Mouse (Mus musculus) heart, postnatal 36 days (tissue): ENCODE results near the gene Zfp629. TPM values are rescaled to one million over a fixed set of nuclear protein-coding genes. Genes with fewer than 3 reads are reported as not detected.

Experiments
- DNase-seq, 2 experiments: peaks; one replicate each; pipeline ENCODE4 v3.0.0; 2021 to 2022
- intact Hi-C: fragments of 180-260 bp; cut with DNase I; formaldehyde crosslinking; loops from one replicate; pipeline ENCODE4 v1.15.1; 2025
- total RNA-seq, 2 experiments: library from RNA; stranded (reverse); gene quantifications; 2 replicates each; pipeline ENCODE4 v1.2.3; 2021

The Zfp629 gene
- total RNA-seq, 2 experiments from 2014 or later: 18.1 to 22.4 TPM

- intact Hi-C loops: no loop called here
- peak in 1 of 2 experiments; percentile 33 for DNase-seq
Observed at GRCm38 (mm10) chr7:127573503-127574008, 42.0 kb downstream of the Zfp629 start.

GRCm38 (mm10) chr7:127572895-127573471, 42.6 kb downstream of the Zfp629 start, which contains the start of gene Phkg2:
TSS of gene Phkg2 (plus strand) at chr7:127573340.
- intact Hi-C loops: no loop called here

GRCm38 (mm10) chr7:127564381-127565150, 51.0 kb downstream of the Zfp629 start:
- no peak for DNase-seq
- intact Hi-C loops: no loop called here

More at GRCm38 (mm10) chr7:127572895-127573471, 42.6 kb downstream of the Zfp629 start, which contains the start of gene Phkg2:
- peak; percentile 83 to 87 for DNase-seq

GRCm38 (mm10) chr7:127561340-127561858, 54.2 kb downstream of the Zfp629 start, which contains the start of gene Tmem265:
TSS of gene Tmem265 (plus strand) at chr7:127561390.
- no peak for DNase-seq
- intact Hi-C loops: no loop called here

- intact Hi-C loops: no loop called here
- no peak for DNase-seq
Observed at GRCm38 (mm10) chr7:127560580-127560979, 55.0 kb downstream of the Zfp629 start.

Other genes with a start within 250 kb of the Zfp629 start
- 1 to 10 TPM; 5.0 to 5.6 TPM for gene Zfp747, start 239.7 kb downstream of the Zfp629 start, total RNA-seq
- gene 9130019O22Rik, start 228.6 kb downstream of the Zfp629 start, total RNA-seq: 1 to 10 TPM; 2.2 to 3.2 TPM
- 1 to 10 TPM; 4.5 to 4.9 TPM for gene E430018J23Rik, start 222.2 kb downstream of the Zfp629 start, total RNA-seq
- gene Zfp764, start 209.0 kb downstream of the Zfp629 start, total RNA-seq: 1 to 10 TPM; 2.9 to 4.2 TPM
- gene Zfp688, start 193.7 kb downstream of the Zfp629 start, total RNA-seq: 1 to 10 TPM; 2.5 to 3.9 TPM
- gene Zfp689, start 166.6 kb downstream of the Zfp629 start, total RNA-seq: 1 to 10 TPM; 1.4 to 1.7 TPM
- 10 to 100 TPM; 25.8 to 28.1 TPM for gene Prr14, start 156.2 kb downstream of the Zfp629 start, total RNA-seq
- 10 to 100 TPM; 32.2 to 35.0 TPM for gene Fbrs, start 136.6 kb downstream of the Zfp629 start, total RNA-seq
- gene Srcap, start 103.8 kb downstream of the Zfp629 start, total RNA-seq: 10 to 100 TPM; 52.1 to 58.8 TPM
- 10 to 100 TPM; 10.3 to 10.5 TPM for gene Gm42715, start 96.2 kb downstream of the Zfp629 start, total RNA-seq
- gene Tmem265, start 54.4 kb downstream of the Zfp629 start, total RNA-seq: not detected
- 10 to 100 TPM; 17.7 to 19.0 TPM for gene Phkg2, start 42.5 kb downstream of the Zfp629 start, total RNA-seq
- gene Ccdc189, start 27.2 kb downstream of the Zfp629 start, total RNA-seq: 10 to 100 TPM; 10.4 to 12.1 TPM
- 10 to 100 TPM; 42.3 to 43.1 TPM for gene Rnf40, start 27.0 kb downstream of the Zfp629 start, total RNA-seq
- gene Bcl7c, start 93.1 kb upstream of the Zfp629 start, total RNA-seq: 10 to 100 TPM; 34.6 to 35.8 TPM
- 1 to 10 TPM; 7.7 to 9.4 TPM for gene Ctf1, start 96.9 kb upstream of the Zfp629 start, total RNA-seq
- gene Ctf2, start 116.4 kb upstream of the Zfp629 start, total RNA-seq: not detected
- gene Fbxl19, start 128.7 kb upstream of the Zfp629 start, total RNA-seq: 1 to 10 TPM; 3.2 to 3.3 TPM
- gene Orai3, start 154.0 kb upstream of the Zfp629 start, total RNA-seq: 10 to 100 TPM; 22.1 to 22.6 TPM
- gene Setd1a, start 160.9 kb upstream of the Zfp629 start, total RNA-seq: 10 to 100 TPM; 22.2 to 24.0 TPM
- gene Gm49388, start 169.8 kb upstream of the Zfp629 start, total RNA-seq: 1 to 10 TPM; 3.3 to 3.9 TPM
- 10 to 100 TPM; 12.6 to 13.1 TPM for gene Hsd3b7, start 184.8 kb upstream of the Zfp629 start, total RNA-seq
- gene Stx4a, start 208.5 kb upstream of the Zfp629 start, total RNA-seq: 10 to 100 TPM; 63.2 to 72.7 TPM
- 1 to 10 TPM in 1 of 2 experiments, under 1 TPM in 1; 0.53 to 1.1 TPM for gene Stx1b, start 208.8 kb upstream of the Zfp629 start, total RNA-seq